Mouse (Mus musculus) ES-Bruce4 (cell line): ENCODE measurements at regions not wholly inside any gene's neighbourhood (a gene's known extent, or its start where the extent isn't known, plus 50 kb on each side); places are given as distances from the start of the nearest gene placed in this dataset.

ENCODE experiments used
- CTCF ChIP-seq: IDR thresholded peaks from one replicate; pipeline ENCODE4 v1.8.1; 2011; ENCODE audit warnings: low read depth, low read length
- EP300 ChIP-seq: IDR thresholded peaks from 2 replicates; pipeline ENCODE4 v1.6.1; 2011; ENCODE audit warnings: low read depth, low read length; ENCODE audit not compliant: insufficient read depth
- POLR2A ChIP-seq: IDR thresholded peaks from one replicate; pipeline ENCODE4 v1.8.1; 2011; ENCODE audit warnings: low read length; ENCODE audit not compliant: insufficient read depth

GRCm38 (mm10) chr2:3919893-3920292, 97.6 kb upstream of the Frmd4a start:
- no peak for TF ChIP-seq CTCF
- TF ChIP-seq POLR2A = no peak
- no peak for TF ChIP-seq EP300
